Mouse (Mus musculus) limb, embryonic 11.5 days (tissue): ENCODE measurements around the gene Serbp1. TPM values are rescaled to one million over a fixed set of nuclear protein-coding genes. Genes with fewer than 3 reads are reported as not detected.

ENCODE experiments used
- ATAC-seq: fragments of 200-750 bp; cut with Nextera tagmentation; 2 replicates; pipeline ENCODE4 v1.8.0; 2017; ENCODE audit warnings: low read depth; ENCODE audit not compliant: insufficient number of reproducible peaks, low FRiP score, low TSS enrichment
- DNase-seq: peaks from one replicate; pipeline ENCODE4 v3.0.0-alpha.2; 2015; ENCODE audit warnings: low spot score
- H3K27ac ChIP-seq: fragments of 300-500 bp; sonication (generic); replicated peaks from 2 replicates; pipeline ENCODE4 v1.5.1; 2014; ENCODE audit warnings: low read depth, mild to moderate bottlenecking, low read length
- H3K27me3 ChIP-seq: fragments of 300-500 bp; sonication (generic); 2 replicates; pipeline ENCODE4 v1.6.1; 2014; ENCODE audit warnings: mild to moderate bottlenecking, low read length, mixed read lengths; ENCODE audit not compliant: control insufficient read depth, insufficient read depth
- H3K36me3 ChIP-seq: fragments of 300-500 bp; sonication (generic); 2 replicates; pipeline ENCODE4 v1.6.1; 2014; ENCODE audit warnings: mild to moderate bottlenecking, low read length, moderate library complexity, mixed read lengths; ENCODE audit not compliant: control insufficient read depth, insufficient read depth
- H3K4me1 ChIP-seq: fragments of 300-500 bp; sonication (generic); 2 replicates; pipeline ENCODE4 v1.6.1; 2014; ENCODE audit warnings: low read length, mixed read lengths; ENCODE audit not compliant: control insufficient read depth, insufficient read depth
- H3K4me2 ChIP-seq: fragments of 300-500 bp; sonication (generic); 2 replicates; pipeline ENCODE4 v1.6.1; 2014; ENCODE audit warnings: low read depth, mild to moderate bottlenecking, moderate library complexity; ENCODE audit not compliant: severe bottlenecking
- H3K4me3 ChIP-seq: fragments of 300-500 bp; sonication (generic); 2 replicates; pipeline ENCODE4 v1.5.1; 2014; ENCODE audit warnings: low read depth, low read length
- H3K9ac ChIP-seq: fragments of 300-500 bp; sonication (generic); 2 replicates; pipeline ENCODE4 v1.6.1; 2014; ENCODE audit warnings: mild to moderate bottlenecking, low read length
- H3K9me3 ChIP-seq: fragments of 300-500 bp; sonication (generic); 2 replicates; pipeline ENCODE4 v1.6.1; 2016; ENCODE audit warnings: low read length; ENCODE audit not compliant: control insufficient read depth
- WGBS: fragments of 180-500 bp; shearing (Covaris S2); extraction: QIAGEN DNeasy Blood & Tissue Kit; methylation state at CpG from one replicate; pipeline ENCODE4 v1.1.7; 2014; 5-methylcytosine and 5-hydroxymethylcytosine counted together
- polyA plus RNA-seq: library from polyadenylated mRNA; unstranded; fragments of >200 nt; fragmentation: Nextera tagmentation; extraction: Ambion mirVana; gene quantifications from 2 replicates; pipeline ENCODE4 v1.2.1, GENCODE M21; 2014

Gene Serbp1
- polyA plus RNA-seq, result 639 and 654 TPM in 2 replicates

GRCm38 (mm10) chr6:67237977-67238376 is at the start of gene Serbp1:
Serbp1 (plus strand) TSS chr6:67238176.
- ATAC-seq (no peak), DNase-seq (no peak)
- Histone ChIP-seq H3K27me3 (no peaks in the 10 kb centered on the region), H3K36me3 (no peaks in the 10 kb centered on the region), H3K27ac (no peak within 1 kb of the TSS), H3K9me3 (no peaks in the 10 kb centered on the region), H3K9ac (no peak within 1 kb of the TSS), H3K4me3 (no peak within 1 kb of the TSS), H3K4me1 (no peaks in the 10 kb centered on the region), H3K4me2 (no peak within 1 kb of the TSS)
- WGBS, result 29% methylated on average over 12 of the region's 12 CpGs

- no peak for ATAC-seq
- no peak overlapping the region for H3K9ac ChIP-seq
- no peaks in the 10 kb centered on the region for H3K36me3 ChIP-seq
- WGBS, result 89% methylated on average over 2 of the region's 2 CpGs
- no peaks in the 10 kb centered on the region for H3K4me1 ChIP-seq
- H3K4me2 ChIP-seq, result no peak overlapping the region
- H3K4me3 ChIP-seq, result no peak overlapping the region
- no peaks in the 10 kb centered on the region for H3K27me3 ChIP-seq
- no peak for DNase-seq
- no peaks in the 10 kb centered on the region for H3K9me3 ChIP-seq
- H3K27ac ChIP-seq, result no peak overlapping the region
These were observed 44.4 kb upstream of the Serbp1 start for GRCm38 (mm10) chr6:67193591-67193990.

- DNase-seq (no peak), ATAC-seq (no peak)
- Histone ChIP-seq H3K9me3 (no peaks in the 10 kb centered on the region), H3K4me2 (no peak overlapping the region), H3K4me3 (no peak overlapping the region), H3K36me3 (no peaks in the 10 kb centered on the region), H3K27me3 (no peaks in the 10 kb centered on the region), H3K27ac (no peak overlapping the region), H3K4me1 (no peaks in the 10 kb centered on the region), H3K9ac (no peak overlapping the region)
- WGBS, result 76% methylated on average over 6 of the region's 6 CpGs
These were observed 43.4 kb upstream of the Serbp1 start for GRCm38 (mm10) chr6:67194606-67195005.

- H3K4me3 ChIP-seq, result no peak overlapping the region
- ATAC-seq (no peak), DNase-seq (peak; percentile 30)
- no peak overlapping the region for H3K4me2 ChIP-seq
- no peaks in the 10 kb centered on the region for H3K36me3 ChIP-seq
- no peak overlapping the region for H3K9ac ChIP-seq
- WGBS, result 3% methylated on average over 7 of the region's 7 CpGs
- no peaks in the 10 kb centered on the region for H3K27me3 ChIP-seq
- no peaks in the 10 kb centered on the region for H3K4me1 ChIP-seq
- H3K27ac ChIP-seq, result no peak overlapping the region
- no peaks in the 10 kb centered on the region for H3K9me3 ChIP-seq
These were observed 42.8 kb upstream of the Serbp1 start for GRCm38 (mm10) chr6:67195148-67195611.

GRCm38 (mm10) chr6:67196821-67197220 is 41.2 kb upstream of the Serbp1 start:
- Histone ChIP-seq H3K36me3 (no peaks in the 10 kb centered on the region), H3K4me3 (no peak overlapping the region), H3K9me3 (no peaks in the 10 kb centered on the region), H3K4me2 (no peak overlapping the region), H3K4me1 (no peaks in the 10 kb centered on the region), H3K27me3 (no peaks in the 10 kb centered on the region), H3K27ac (no peak overlapping the region), H3K9ac (no peak overlapping the region)
- WGBS, result 87% methylated on average over 6 of the region's 6 CpGs
- no peak for DNase-seq
- ATAC-seq, result no peak

GRCm38 (mm10) chr6:67198085-67198484 is 39.9 kb upstream of the Serbp1 start:
- WGBS, result 27% methylated on average over 4 of the region's 4 CpGs
- no peak overlapping the region for H3K9ac ChIP-seq
- no peak overlapping the region for H3K4me2 ChIP-seq
- H3K4me3 ChIP-seq, result no peak overlapping the region
- H3K9me3 ChIP-seq, result no peaks in the 10 kb centered on the region
- H3K27me3 ChIP-seq, result no peaks in the 10 kb centered on the region
- H3K36me3 ChIP-seq, result no peaks in the 10 kb centered on the region
- H3K27ac ChIP-seq, result no peak overlapping the region
- DNase-seq (peak; percentile 49), ATAC-seq (no peak)
- H3K4me1 ChIP-seq, result no peaks in the 10 kb centered on the region

- WGBS, result 64% methylated on average over 5 of the region's 5 CpGs
- no peak overlapping the region for H3K4me2 ChIP-seq
- H3K9ac ChIP-seq, result no peak overlapping the region
- no peaks in the 10 kb centered on the region for H3K36me3 ChIP-seq
- DNase-seq, result no peak
- H3K4me3 ChIP-seq, result no peak overlapping the region
- H3K9me3 ChIP-seq, result no peaks in the 10 kb centered on the region
- no peak overlapping the region for H3K27ac ChIP-seq
- no peak for ATAC-seq
- no peaks in the 10 kb centered on the region for H3K27me3 ChIP-seq
- H3K4me1 ChIP-seq, result no peaks in the 10 kb centered on the region
These were observed 37.2 kb upstream of the Serbp1 start for GRCm38 (mm10) chr6:67200715-67201322.

GRCm38 (mm10) chr6:67205081-67206037 is 32.6 kb upstream of the Serbp1 start:
- no peak overlapping the region for H3K4me2 ChIP-seq
- ATAC-seq, result no peak
- no peaks in the 10 kb centered on the region for H3K4me1 ChIP-seq
- 84% methylated on average over 35 of the region's 35 CpGs for WGBS
- H3K9ac ChIP-seq, result no peak overlapping the region
- H3K4me3 ChIP-seq, result no peak overlapping the region
- no peak overlapping the region for H3K27ac ChIP-seq
- H3K36me3 ChIP-seq, result no peaks in the 10 kb centered on the region
- DNase-seq, result no peak
- H3K27me3 ChIP-seq, result no peaks in the 10 kb centered on the region
- H3K9me3 ChIP-seq, result no peaks in the 10 kb centered on the region
